Mouse (Mus musculus): ENCODE measurements around the gene Grm7. TPM values are rescaled to one million over a fixed set of nuclear protein-coding genes. Genes with fewer than 3 reads are reported as not detected.

The Grm7 gene
- polyA plus RNA-seq, 1 experiment from 2014 or later, result 34.5 TPM

DNA sequence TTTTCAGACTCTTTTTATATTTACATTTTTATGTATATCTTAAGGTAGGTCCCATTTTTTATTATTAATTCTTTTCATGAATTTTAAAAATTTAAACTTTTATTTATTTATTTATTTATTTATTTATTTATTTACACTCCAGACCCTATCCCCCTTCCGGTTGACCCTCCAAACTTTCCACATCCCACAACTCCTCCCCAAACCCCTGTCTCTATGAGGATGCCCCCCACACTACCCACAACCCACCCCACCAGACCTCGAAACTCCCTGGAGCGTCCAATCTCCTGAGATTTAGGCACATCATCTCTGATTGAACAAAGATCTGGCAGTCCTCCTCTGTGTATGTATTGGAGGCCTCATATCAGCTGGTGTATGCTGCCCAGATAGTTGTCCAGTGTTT is 69.6 kb downstream of the Grm7 start:
- Histone ChIP-seq H3K9me3 (ENCODE audit: control insufficient read depth, low read length) (no peaks in the 10 kb centered on the region), H3K27ac (no peak overlapping the region), H3K36me3 (replicated peaks; ENCODE audit: control insufficient read depth, insufficient read depth) (no peaks in the 10 kb centered on the region), H3K27me3 (ENCODE audit: control insufficient read depth, insufficient read depth, low read length) (no peaks in the 10 kb centered on the region), H3K4me2 (replicated peaks) (no peak overlapping the region), H3K4me1 (replicated peaks; ENCODE audit: control insufficient read depth, insufficient read depth, low read length) (no peaks in the 10 kb centered on the region), H3K4me3 (replicated peaks; ENCODE audit: low read length) (no peak overlapping the region), H3K9ac (no peak overlapping the region)
- WGBS, result 98% methylated on average over 3 of the region's 3 CpGs
- DNase-seq (ENCODE audit: low spot score) (no peak), ATAC-seq (ENCODE audit: low FRiP score) (no peak)

DNA sequence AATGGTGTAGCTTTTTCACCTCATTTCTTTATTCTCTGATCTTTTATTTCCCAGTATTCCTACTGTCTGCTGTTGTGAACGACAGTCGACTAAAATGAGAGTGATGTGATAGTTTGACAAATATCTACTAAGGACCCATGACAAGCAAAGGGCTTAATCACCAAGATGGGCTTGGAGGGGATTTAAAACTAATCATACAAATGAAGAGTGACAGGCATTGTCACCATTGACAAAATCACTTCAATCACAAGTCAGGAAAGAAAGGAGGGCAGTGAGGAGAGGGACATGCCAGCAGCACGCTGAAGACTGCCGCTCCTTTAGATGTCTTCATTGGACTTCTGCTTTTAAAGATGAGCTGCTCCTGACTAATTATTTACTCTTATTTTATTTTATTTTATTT is 78.0 kb downstream of the Grm7 start:
- no peak overlapping the region for H3K9ac ChIP-seq
- DNase-seq (ENCODE audit: low spot score) (no peak), ATAC-seq (ENCODE audit: low FRiP score) (no peak)
- WGBS, result 72% methylated on average over 4 of the region's 4 CpGs
- H3K4me2 ChIP-seq (replicated peaks), result no peak overlapping the region
- H3K4me1 ChIP-seq (replicated peaks; ENCODE audit: control insufficient read depth, insufficient read depth, low read length), result no peaks in the 10 kb centered on the region
- no peaks in the 10 kb centered on the region for H3K9me3 ChIP-seq (ENCODE audit: control insufficient read depth, low read length)
- H3K4me3 ChIP-seq (replicated peaks; ENCODE audit: low read length), result no peak overlapping the region
- no peak overlapping the region for H3K27ac ChIP-seq
- no peaks in the 10 kb centered on the region for H3K36me3 ChIP-seq (replicated peaks; ENCODE audit: control insufficient read depth, insufficient read depth)
- H3K27me3 ChIP-seq (ENCODE audit: control insufficient read depth, insufficient read depth, low read length), result no peaks in the 10 kb centered on the region

- no peak overlapping the region for H3K27ac ChIP-seq
- H3K36me3 ChIP-seq (replicated peaks; ENCODE audit: control insufficient read depth, insufficient read depth), result no peaks in the 10 kb centered on the region
- H3K27me3 ChIP-seq (ENCODE audit: control insufficient read depth, insufficient read depth, low read length), result no peaks in the 10 kb centered on the region
- no peak overlapping the region for H3K9ac ChIP-seq
- no peak for ATAC-seq (ENCODE audit: low FRiP score)
- H3K4me3 ChIP-seq (replicated peaks; ENCODE audit: low read length), result no peak overlapping the region
- H3K4me2 ChIP-seq (replicated peaks), result no peak overlapping the region
- DNase-seq (ENCODE audit: low spot score), result no peak
- H3K9me3 ChIP-seq (ENCODE audit: control insufficient read depth, low read length), result no peaks in the 10 kb centered on the region
- 93% methylated on average over 2 of the region's 2 CpGs for WGBS
- H3K4me1 ChIP-seq (replicated peaks; ENCODE audit: control insufficient read depth, insufficient read depth, low read length), result no peaks in the 10 kb centered on the region
Observed at GRCm38 (mm10) chr6:110733914-110734313, 88.5 kb downstream of the Grm7 start.

DNA sequence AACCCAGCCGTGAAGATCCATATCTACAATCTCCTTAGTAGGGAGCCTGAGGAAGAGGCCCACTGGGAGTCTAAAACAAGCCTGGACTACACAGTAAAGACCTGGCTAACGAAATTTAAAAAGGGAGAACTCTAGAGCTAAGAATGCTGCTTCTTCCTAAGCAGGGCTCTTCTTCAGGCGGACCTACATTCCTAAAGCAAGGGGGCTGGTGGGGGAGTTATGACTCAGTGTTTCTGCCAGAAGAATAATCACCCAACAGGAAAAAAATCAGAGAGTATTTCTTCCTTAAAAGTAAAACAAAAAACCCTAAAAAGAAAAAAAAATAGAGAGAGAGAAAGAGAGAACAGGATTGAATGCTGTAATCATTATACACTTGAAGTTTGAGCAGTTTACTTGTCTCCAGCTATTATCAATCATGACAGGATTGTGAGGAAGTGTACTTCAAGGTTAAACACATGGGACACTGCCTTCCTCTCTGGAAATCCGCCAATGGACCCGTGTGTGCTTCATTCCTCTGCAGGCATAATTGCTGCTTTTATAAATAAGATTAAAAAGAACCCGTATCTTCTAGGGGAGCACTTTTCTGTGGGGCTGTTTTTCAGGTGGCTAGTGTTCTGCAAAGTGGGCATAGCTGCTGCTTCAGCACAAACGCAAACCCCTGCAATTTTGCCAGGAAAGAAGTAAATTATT is 98.7 kb downstream of the Grm7 start:
- no peak overlapping the region for H3K4me3 ChIP-seq (replicated peaks; ENCODE audit: low read length)
- 64% methylated on average over 7 of the region's 7 CpGs for WGBS
- H3K4me1 ChIP-seq (replicated peaks; ENCODE audit: control insufficient read depth, insufficient read depth, low read length), result no peaks in the 10 kb centered on the region
- no peak for DNase-seq (ENCODE audit: low spot score)
- H3K27ac ChIP-seq, result no peak overlapping the region
- H3K9ac ChIP-seq, result no peak overlapping the region
- H3K27me3 ChIP-seq (ENCODE audit: control insufficient read depth, insufficient read depth, low read length), result no peaks in the 10 kb centered on the region
- no peaks in the 10 kb centered on the region for H3K9me3 ChIP-seq (ENCODE audit: control insufficient read depth, low read length)
- no peaks in the 10 kb centered on the region for H3K36me3 ChIP-seq (replicated peaks; ENCODE audit: control insufficient read depth, insufficient read depth)
- no peak overlapping the region for H3K4me2 ChIP-seq (replicated peaks)
- ATAC-seq (ENCODE audit: low FRiP score), result no peak

- WGBS, result 75% methylated on average over 5 of the region's 5 CpGs
- Histone ChIP-seq H3K27me3 (ENCODE audit: control insufficient read depth, insufficient read depth, low read length) (no peaks in the 10 kb centered on the region), H3K27ac (no peak overlapping the region), H3K4me1 (replicated peaks; ENCODE audit: control insufficient read depth, insufficient read depth, low read length) (no peaks in the 10 kb centered on the region), H3K9me3 (ENCODE audit: control insufficient read depth, low read length) (no peaks in the 10 kb centered on the region), H3K36me3 (replicated peaks; ENCODE audit: control insufficient read depth, insufficient read depth) (no peaks in the 10 kb centered on the region), H3K9ac (no peak overlapping the region), H3K4me2 (replicated peaks) (no peak overlapping the region), H3K4me3 (replicated peaks; ENCODE audit: low read length) (no peak overlapping the region)
- no peak for ATAC-seq (ENCODE audit: low FRiP score)
- DNase-seq (ENCODE audit: low spot score), result no peak
Observed at GRCm38 (mm10) chr6:110755921-110756320, 110.5 kb downstream of the Grm7 start.

GRCm38 (mm10) chr6:110769588-110769987 is 124.2 kb downstream of the Grm7 start:
- Histone ChIP-seq H3K27me3 (ENCODE audit: control insufficient read depth, insufficient read depth, low read length) (no peaks in the 10 kb centered on the region), H3K9ac (no peak overlapping the region), H3K36me3 (replicated peaks; ENCODE audit: control insufficient read depth, insufficient read depth) (no peaks in the 10 kb centered on the region), H3K27ac (no peak overlapping the region), H3K4me3 (replicated peaks; ENCODE audit: low read length) (no peak overlapping the region), H3K4me1 (replicated peaks; ENCODE audit: control insufficient read depth, insufficient read depth, low read length) (peaks cover 15% of the 10 kb centered on the region; the same call in 1 of the 2 replicates), H3K9me3 (ENCODE audit: control insufficient read depth, low read length) (no peaks in the 10 kb centered on the region), H3K4me2 (replicated peaks) (no peak overlapping the region)
- DNase-seq (ENCODE audit: low spot score), result no peak
- no peak for ATAC-seq (ENCODE audit: low FRiP score)

DNA sequence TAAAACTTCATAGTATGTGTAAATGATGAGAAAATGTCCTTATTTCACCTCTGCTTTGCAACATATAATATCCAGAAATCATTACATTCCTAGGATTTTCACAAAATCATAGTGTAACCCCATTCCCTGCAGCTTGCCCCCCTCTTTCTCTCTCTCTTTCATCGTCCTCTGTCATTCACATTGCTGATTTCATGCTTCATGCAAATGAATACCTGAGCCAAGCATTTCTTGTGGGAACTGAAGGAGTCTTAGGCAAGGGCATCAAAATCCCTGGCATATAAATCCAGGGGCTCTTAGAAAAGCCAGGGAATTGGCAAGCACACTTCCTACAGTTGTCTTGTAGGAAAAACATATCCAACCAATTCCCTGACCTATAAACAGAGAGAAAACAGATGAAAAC is 127.3 kb downstream of the Grm7 start:
- H3K36me3 ChIP-seq (replicated peaks; ENCODE audit: control insufficient read depth, insufficient read depth), result no peaks in the 10 kb centered on the region
- DNase-seq (ENCODE audit: low spot score), result no peak
- peaks cover 10% of the 10 kb centered on the region; the same call in 1 of the 2 replicates for H3K4me1 ChIP-seq (replicated peaks; ENCODE audit: control insufficient read depth, insufficient read depth, low read length)
- H3K27me3 ChIP-seq (ENCODE audit: control insufficient read depth, insufficient read depth, low read length), result no peaks in the 10 kb centered on the region
- ATAC-seq (ENCODE audit: low FRiP score), result no peak; the same call in 1 of the 2 replicates
- no peak overlapping the region for H3K9ac ChIP-seq
- no peak overlapping the region for H3K4me3 ChIP-seq (replicated peaks; ENCODE audit: low read length)
- H3K4me2 ChIP-seq (replicated peaks), result no peak overlapping the region
- 10% methylated on average over 1 of the region's 1 CpGs for WGBS
- no peak overlapping the region for H3K27ac ChIP-seq
- no peaks in the 10 kb centered on the region for H3K9me3 ChIP-seq (ENCODE audit: control insufficient read depth, low read length)

GRCm38 (mm10) chr6:110776046-110776445 is 130.7 kb downstream of the Grm7 start:
- Histone ChIP-seq H3K4me1 (replicated peaks; ENCODE audit: control insufficient read depth, insufficient read depth, low read length) (no peaks in the 10 kb centered on the region), H3K27me3 (ENCODE audit: control insufficient read depth, insufficient read depth, low read length) (no peaks in the 10 kb centered on the region), H3K27ac (no peak overlapping the region), H3K4me3 (replicated peaks; ENCODE audit: low read length) (no peak overlapping the region), H3K9me3 (ENCODE audit: control insufficient read depth, low read length) (no peaks in the 10 kb centered on the region), H3K4me2 (replicated peaks) (no peak overlapping the region), H3K36me3 (replicated peaks; ENCODE audit: control insufficient read depth, insufficient read depth) (no peaks in the 10 kb centered on the region), H3K9ac (no peak overlapping the region)
- WGBS, result 70% methylated on average over 6 of the region's 6 CpGs
- no peak for ATAC-seq (ENCODE audit: low FRiP score)
- no peak for DNase-seq (ENCODE audit: low spot score)

- Histone ChIP-seq H3K4me3 (replicated peaks; ENCODE audit: low read length) (no peak overlapping the region), H3K27me3 (ENCODE audit: control insufficient read depth, insufficient read depth, low read length) (no peaks in the 10 kb centered on the region), H3K4me1 (replicated peaks; ENCODE audit: control insufficient read depth, insufficient read depth, low read length) (no peaks in the 10 kb centered on the region), H3K9ac (no peak overlapping the region), H3K36me3 (replicated peaks; ENCODE audit: control insufficient read depth, insufficient read depth) (no peaks in the 10 kb centered on the region), H3K9me3 (ENCODE audit: control insufficient read depth, low read length) (no peaks in the 10 kb centered on the region), H3K4me2 (replicated peaks) (no peak overlapping the region), H3K27ac (no peak overlapping the region)
- 16% methylated on average over 1 of the region's 1 CpGs for WGBS
- DNase-seq (ENCODE audit: low spot score) (no peak), ATAC-seq (ENCODE audit: low FRiP score) (no peak)
Observed at GRCm38 (mm10) chr6:110785497-110785928, 140.1 kb downstream of the Grm7 start.

GRCm38 (mm10) chr6:110792696-110793095 is 147.3 kb downstream of the Grm7 start:
- DNase-seq (ENCODE audit: low spot score), result no peak
- WGBS, result 94% methylated on average over 2 of the region's 2 CpGs
- Histone ChIP-seq H3K4me1 (replicated peaks; ENCODE audit: control insufficient read depth, insufficient read depth, low read length) (no peaks in the 10 kb centered on the region), H3K27ac (no peak overlapping the region), H3K36me3 (replicated peaks; ENCODE audit: control insufficient read depth, insufficient read depth) (no peaks in the 10 kb centered on the region), H3K9me3 (ENCODE audit: control insufficient read depth, low read length) (no peaks in the 10 kb centered on the region), H3K4me3 (replicated peaks; ENCODE audit: low read length) (no peak overlapping the region), H3K9ac (no peak overlapping the region), H3K4me2 (replicated peaks) (no peak overlapping the region), H3K27me3 (ENCODE audit: control insufficient read depth, insufficient read depth, low read length) (no peaks in the 10 kb centered on the region)
- ATAC-seq (ENCODE audit: low FRiP score), result no peak

All from hindbrain, embryonic 14.5 days (tissue).